Mouse (Mus musculus): ENCODE data around the gene Hdgfl2. TPM values are rescaled to one million over a fixed set of nuclear protein-coding genes. Genes with fewer than 3 reads are reported as not detected.

The Hdgfl2 gene
- polyA plus RNA-seq (2015; fragmentation: Nextera tagmentation; extraction: Ambion mirVana), result 42.7 and 43.0 TPM in 2 replicates

GRCm38 (mm10) chr17:56078880-56079795, at the start of gene Hdgfl2:
Hdgfl2 (plus strand) TSS chr17:56079634.
- peak within 1 kb of the TSS; percentile 84 for H3K27ac ChIP-seq (replicated peaks)
- peak; percentile 90 for ATAC-seq (ENCODE audit: insufficient read depth)
- WGBS (ENCODE audit: insufficient replicate concordance), result under 1% methylated on average over 61 of the region's 61 CpGs
- H3K36me3 ChIP-seq (replicated peaks), result peaks cover 20% of the 10 kb centered on the region
- H3K27me3 ChIP-seq, result no peaks in the 10 kb centered on the region
- peak within 1 kb of the TSS; percentile 81 for H3K4me3 ChIP-seq (replicated peaks)
- peak within 1 kb of the TSS; percentile 91 for H3K9ac ChIP-seq
- H3K9me3 ChIP-seq (replicated peaks), result no peaks in the 10 kb centered on the region
- peaks cover 55% of the 10 kb centered on the region for H3K4me1 ChIP-seq (replicated peaks)
- H3K4me2 ChIP-seq, result peak within 1 kb of the TSS; percentile 99

- peaks cover 50% of the 10 kb centered on the region for H3K36me3 ChIP-seq (replicated peaks)
- H3K4me3 ChIP-seq (replicated peaks), result no peak overlapping the region
- no peaks in the 10 kb centered on the region for H3K27me3 ChIP-seq
- ATAC-seq (ENCODE audit: insufficient read depth), result no peak
- peaks cover 77% of the 10 kb centered on the region for H3K4me1 ChIP-seq (replicated peaks)
- H3K9ac ChIP-seq, result no peak overlapping the region
- H3K27ac ChIP-seq (replicated peaks), result peak overlapping the region; percentile 33; the same call in 1 of the 2 replicates
- H3K9me3 ChIP-seq (replicated peaks), result no peaks in the 10 kb centered on the region
- 77% methylated on average over 9 of the region's 9 CpGs for WGBS (ENCODE audit: insufficient replicate concordance)
- no peak overlapping the region for H3K4me2 ChIP-seq
Observed at GRCm38 (mm10) chr17:56030238-56030870, 49.1 kb upstream of the Hdgfl2 start.

GRCm38 (mm10) chr17:56030919-56031318, 48.5 kb upstream of the Hdgfl2 start:
- ATAC-seq (ENCODE audit: insufficient read depth), result peak; percentile 32; the same call in 1 of the 2 replicates
- Histone ChIP-seq H3K4me3 (replicated peaks) (no peak overlapping the region), H3K4me2 (no peak overlapping the region), H3K27me3 (no peaks in the 10 kb centered on the region), H3K27ac (replicated peaks) (no peak overlapping the region; the same call in 1 of the 2 replicates), H3K36me3 (replicated peaks) (peaks cover 50% of the 10 kb centered on the region), H3K4me1 (replicated peaks) (peaks cover 79% of the 10 kb centered on the region), H3K9ac (no peak overlapping the region), H3K9me3 (replicated peaks) (no peaks in the 10 kb centered on the region)
- 24% methylated on average over 5 of the region's 5 CpGs for WGBS (ENCODE audit: insufficient replicate concordance)

GRCm38 (mm10) chr17:56031431-56031830, 48.0 kb upstream of the Hdgfl2 start:
- H3K27ac ChIP-seq (replicated peaks), result no peak overlapping the region
- H3K36me3 ChIP-seq (replicated peaks), result peaks cover 50% of the 10 kb centered on the region
- H3K4me2 ChIP-seq, result no peak overlapping the region
- H3K4me1 ChIP-seq (replicated peaks), result peaks cover 74% of the 10 kb centered on the region
- H3K4me3 ChIP-seq (replicated peaks), result no peak overlapping the region
- no peaks in the 10 kb centered on the region for H3K9me3 ChIP-seq (replicated peaks)
- no peak for ATAC-seq (ENCODE audit: insufficient read depth)
- H3K9ac ChIP-seq, result no peak overlapping the region
- H3K27me3 ChIP-seq, result no peaks in the 10 kb centered on the region
- WGBS (ENCODE audit: insufficient replicate concordance), result 80% methylated on average over 7 of the region's 7 CpGs

GRCm38 (mm10) chr17:56032127-56032733, 47.2 kb upstream of the Hdgfl2 start:
- Histone ChIP-seq H3K27me3 (no peaks in the 10 kb centered on the region), H3K36me3 (replicated peaks) (peaks cover 47% of the 10 kb centered on the region), H3K4me3 (replicated peaks) (no peak overlapping the region), H3K9ac (peak overlapping the region; percentile 11; the same call in 1 of the 2 replicates), H3K9me3 (replicated peaks) (no peaks in the 10 kb centered on the region), H3K4me1 (replicated peaks) (peaks cover 78% of the 10 kb centered on the region), H3K4me2 (peak overlapping the region; percentile 18; the same call in 1 of the 2 replicates), H3K27ac (replicated peaks) (peak overlapping the region; percentile 38)
- 62% methylated on average over 6 of the region's 6 CpGs for WGBS (ENCODE audit: insufficient replicate concordance)
- ATAC-seq (ENCODE audit: insufficient read depth), result no peak

GRCm38 (mm10) chr17:56032831-56033230, 46.6 kb upstream of the Hdgfl2 start:
- no peaks in the 10 kb centered on the region for H3K9me3 ChIP-seq (replicated peaks)
- peaks cover 47% of the 10 kb centered on the region for H3K36me3 ChIP-seq (replicated peaks)
- no peak overlapping the region for H3K4me3 ChIP-seq (replicated peaks)
- H3K9ac ChIP-seq, result no peak overlapping the region
- H3K4me2 ChIP-seq, result peak overlapping the region; percentile 18
- no peaks in the 10 kb centered on the region for H3K27me3 ChIP-seq
- peak overlapping the region; percentile 38 for H3K27ac ChIP-seq (replicated peaks)
- no peak for ATAC-seq (ENCODE audit: insufficient read depth)
- peaks cover 78% of the 10 kb centered on the region for H3K4me1 ChIP-seq (replicated peaks)
- WGBS (ENCODE audit: insufficient replicate concordance), result 55% methylated on average over 7 of the region's 7 CpGs

- no peaks in the 10 kb centered on the region for H3K9me3 ChIP-seq (replicated peaks)
- ATAC-seq (ENCODE audit: insufficient read depth), result no peak
- H3K4me2 ChIP-seq, result peak overlapping the region; percentile 71
- peaks cover 37% of the 10 kb centered on the region for H3K36me3 ChIP-seq (replicated peaks)
- peak overlapping the region; percentile 91 for H3K4me3 ChIP-seq (replicated peaks)
- no peaks in the 10 kb centered on the region for H3K27me3 ChIP-seq
- H3K27ac ChIP-seq (replicated peaks), result 0 out of 2 replicates have a peak overlapping the region, but pooled peaks have one; percentile 68
- WGBS (ENCODE audit: insufficient replicate concordance), result 64% methylated on average over 7 of the region's 7 CpGs
- peaks cover 74% of the 10 kb centered on the region for H3K4me1 ChIP-seq (replicated peaks)
- 0 out of 2 replicates have a peak overlapping the region, but pooled peaks have one; percentile 97 for H3K9ac ChIP-seq
Observed at GRCm38 (mm10) chr17:56034040-56034725, 45.3 kb upstream of the Hdgfl2 start.

GRCm38 (mm10) chr17:56034726-56035100, 44.7 kb upstream of the Hdgfl2 start:
- peaks cover 73% of the 10 kb centered on the region for H3K4me1 ChIP-seq (replicated peaks)
- WGBS (ENCODE audit: insufficient replicate concordance), result 83% methylated on average over 6 of the region's 6 CpGs
- ATAC-seq (ENCODE audit: insufficient read depth), result no peak
- H3K36me3 ChIP-seq (replicated peaks), result peaks cover 32% of the 10 kb centered on the region
- H3K9ac ChIP-seq, result peak overlapping the region; percentile 97; the same call in 1 of the 2 replicates
- peak overlapping the region; percentile 71 for H3K4me2 ChIP-seq
- H3K9me3 ChIP-seq (replicated peaks), result no peaks in the 10 kb centered on the region
- H3K27me3 ChIP-seq, result no peaks in the 10 kb centered on the region
- peak overlapping the region; percentile 68; the same call in 1 of the 2 replicates for H3K27ac ChIP-seq (replicated peaks)
- peak overlapping the region; percentile 91 for H3K4me3 ChIP-seq (replicated peaks)

- peak overlapping the region; percentile 91 for H3K4me3 ChIP-seq (replicated peaks)
- H3K4me1 ChIP-seq (replicated peaks), result peaks cover 68% of the 10 kb centered on the region
- no peaks in the 10 kb centered on the region for H3K9me3 ChIP-seq (replicated peaks)
- H3K4me2 ChIP-seq, result peak overlapping the region; percentile 71
- H3K27me3 ChIP-seq, result no peaks in the 10 kb centered on the region
- no peak for ATAC-seq (ENCODE audit: insufficient read depth)
- WGBS (ENCODE audit: insufficient replicate concordance), result 63% methylated on average over 4 of the region's 4 CpGs
- H3K9ac ChIP-seq, result peak overlapping the region; percentile 97; the same call in 1 of the 2 replicates
- peak overlapping the region; percentile 68 for H3K27ac ChIP-seq (replicated peaks)
- H3K36me3 ChIP-seq (replicated peaks), result peaks cover 29% of the 10 kb centered on the region
Observed at GRCm38 (mm10) chr17:56035216-56035615, 44.2 kb upstream of the Hdgfl2 start.

- H3K4me1 ChIP-seq (replicated peaks), result peaks cover 63% of the 10 kb centered on the region
- WGBS (ENCODE audit: insufficient replicate concordance), result under 1% methylated on average over 74 of the region's 74 CpGs
Observed at GRCm38 (mm10) chr17:56036176-56036900, 43.1 kb upstream of the Hdgfl2 start, which contains the start of gene Sh3gl1. Sh3gl1 (minus strand) TSS chr17:56036635.

More at GRCm38 (mm10) chr17:56036176-56036900, 43.1 kb upstream of the Hdgfl2 start, which contains the start of gene Sh3gl1:
- Histone ChIP-seq H3K36me3 (replicated peaks) (peaks cover 22% of the 10 kb centered on the region; the same call in 1 of the 2 replicates), H3K27ac (replicated peaks) (peak within 1 kb of the TSS; percentile 92), H3K4me3 (replicated peaks) (peak within 1 kb of the TSS; percentile 91), H3K27me3 (no peaks in the 10 kb centered on the region), H3K9ac (peak within 1 kb of the TSS; percentile 97), H3K9me3 (replicated peaks) (no peaks in the 10 kb centered on the region), H3K4me2 (peak within 1 kb of the TSS; percentile 71)
- ATAC-seq (ENCODE audit: insufficient read depth), result peak; percentile 88

All from liver, embryonic 15.5 days (tissue).